Mouse (Mus musculus) embryonic facial prominence, embryonic 11.5 days (tissue): ENCODE data around the gene Mindy2. TPM values are rescaled to one million over a fixed set of nuclear protein-coding genes. Genes with fewer than 3 reads are reported as not detected.

Experiments used
- ATAC-seq: fragments of 200-750 bp; cut with Nextera tagmentation; replicated peaks from 2 replicates; pipeline ENCODE4 v1.8.0; 2017; ENCODE audit warnings: low read depth; ENCODE audit not compliant: insufficient number of reproducible peaks, low FRiP score, low TSS enrichment
- DNase-seq: peaks from one replicate; pipeline ENCODE4 v3.0.0-alpha.2; 2015; ENCODE audit warnings: low spot score
- H3K27ac ChIP-seq: fragments of 300-500 bp; sonication (generic); replicated peaks from 2 replicates; pipeline ENCODE4 v1.5.1; 2014; ENCODE audit warnings: mild to moderate bottlenecking, low read depth, low read length, control low read depth
- H3K27me3 ChIP-seq: fragments of 300-500 bp; sonication (generic); 2 replicates; pipeline ENCODE4 v1.6.1; 2014; ENCODE audit warnings: mild to moderate bottlenecking, low read length, moderate library complexity, mixed read lengths; ENCODE audit not compliant: control insufficient read depth, insufficient read depth
- H3K36me3 ChIP-seq: fragments of 300-500 bp; sonication (generic); replicated peaks from 2 replicates; pipeline ENCODE4 v1.6.1; 2014; ENCODE audit warnings: low read depth, mild to moderate bottlenecking, low read length, moderate library complexity, mixed read lengths; ENCODE audit not compliant: control insufficient read depth, insufficient read depth
- H3K4me1 ChIP-seq: fragments of 300-500 bp; sonication (generic); 2 replicates; pipeline ENCODE4 v1.6.1; 2014; ENCODE audit warnings: low read length, mixed read lengths; ENCODE audit not compliant: control insufficient read depth, insufficient read depth
- H3K4me2 ChIP-seq: fragments of 300-500 bp; sonication (generic); 2 replicates; pipeline ENCODE4 v1.6.1; 2014; ENCODE audit warnings: low read depth, mild to moderate bottlenecking, control low read depth, low read length, moderate library complexity
- H3K4me3 ChIP-seq: fragments of 300-500 bp; sonication (generic); 2 replicates; pipeline ENCODE4 v1.5.1; 2014; ENCODE audit warnings: low read depth, low read length, control low read depth
- H3K9ac ChIP-seq: fragments of 300-500 bp; sonication (generic); replicated peaks from 2 replicates; pipeline ENCODE4 v1.6.1; 2014; ENCODE audit warnings: mild to moderate bottlenecking, control low read depth, low read length
- H3K9me3 ChIP-seq: fragments of 300-500 bp; sonication (generic); replicated peaks from 2 replicates; pipeline ENCODE4 v1.6.1; 2016; ENCODE audit warnings: mild to moderate bottlenecking, low read length, inconsistent platforms, mixed read lengths; ENCODE audit not compliant: control insufficient read depth
- WGBS: fragments of 180-500 bp; shearing (Covaris S2); extraction: QIAGEN DNeasy Blood & Tissue Kit; methylation state at CpG from one replicate; pipeline ENCODE4 v1.1.7; 2014; 5-methylcytosine and 5-hydroxymethylcytosine counted together
- polyA plus RNA-seq: library from polyadenylated mRNA; unstranded; fragments of >200 nt; fragmentation: Nextera tagmentation; extraction: Ambion mirVana; gene quantifications from 2 replicates; pipeline ENCODE4 v1.2.1, GENCODE M21; 2014

Gene Mindy2
- 6.5 and 7.8 TPM in 2 replicates for polyA plus RNA-seq

- DNase-seq (peak; percentile 98), ATAC-seq (peak; percentile 95)
- Histone ChIP-seq H3K4me2 (peak within 1 kb of the TSS; percentile 95), H3K36me3 (no peaks in the 10 kb centered on the region), H3K9ac (peak within 1 kb of the TSS; percentile 74), H3K9me3 (no peaks in the 10 kb centered on the region), H3K27me3 (no peaks in the 10 kb centered on the region), H3K4me3 (peak within 1 kb of the TSS; percentile 79), H3K4me1 (no peaks in the 10 kb centered on the region), H3K27ac (peak within 1 kb of the TSS; percentile 65; the same call in 1 of the 2 replicates)
- WGBS, result 2% methylated on average over 52 of the region's 67 CpGs
Measured at GRCm38 (mm10) chr9:70657013-70657967, at the start of gene Mindy2. Gene Mindy2, minus strand, starts transcription at chr9:70657174.

- 96% methylated on average over 1 of the region's 1 CpGs for WGBS
Measured at GRCm38 (mm10) chr9:70706444-70706843, 49.5 kb upstream of the Mindy2 start.

GRCm38 (mm10) chr9:70703597-70704203, 46.7 kb upstream of the Mindy2 start:
- Histone ChIP-seq H3K4me1 (no peaks in the 10 kb centered on the region), H3K27me3 (no peaks in the 10 kb centered on the region), H3K4me3 (no peak overlapping the region), H3K36me3 (no peaks in the 10 kb centered on the region), H3K9me3 (no peaks in the 10 kb centered on the region), H3K9ac (no peak overlapping the region), H3K27ac (no peak overlapping the region), H3K4me2 (no peak overlapping the region)
- ATAC-seq, result no peak
- no peak for DNase-seq
- WGBS, result 92% methylated on average over 5 of the region's 5 CpGs

More at GRCm38 (mm10) chr9:70706444-70706843, 49.5 kb upstream of the Mindy2 start:
- H3K27ac ChIP-seq, result no peak overlapping the region
- no peaks in the 10 kb centered on the region for H3K36me3 ChIP-seq
- no peak overlapping the region for H3K4me2 ChIP-seq
- H3K4me1 ChIP-seq, result no peaks in the 10 kb centered on the region
- no peak overlapping the region for H3K4me3 ChIP-seq
- H3K9me3 ChIP-seq, result no peaks in the 10 kb centered on the region
- DNase-seq (no peak), ATAC-seq (no peak)
- no peaks in the 10 kb centered on the region for H3K27me3 ChIP-seq
- H3K9ac ChIP-seq, result no peak overlapping the region

GRCm38 (mm10) chr9:70698090-70698489, 41.1 kb upstream of the Mindy2 start:
- Histone ChIP-seq H3K9me3 (no peaks in the 10 kb centered on the region), H3K27me3 (no peaks in the 10 kb centered on the region), H3K9ac (no peak overlapping the region), H3K36me3 (no peaks in the 10 kb centered on the region), H3K27ac (no peak overlapping the region), H3K4me1 (no peaks in the 10 kb centered on the region), H3K4me3 (no peak overlapping the region), H3K4me2 (no peak overlapping the region)
- DNase-seq (no peak), ATAC-seq (no peak)
- 79% methylated on average over 1 of the region's 1 CpGs for WGBS

GRCm38 (mm10) chr9:70695723-70696122, 38.7 kb upstream of the Mindy2 start:
- Histone ChIP-seq H3K4me3 (no peak overlapping the region), H3K4me1 (no peaks in the 10 kb centered on the region), H3K27me3 (no peaks in the 10 kb centered on the region), H3K36me3 (no peaks in the 10 kb centered on the region), H3K9ac (no peak overlapping the region), H3K27ac (no peak overlapping the region), H3K4me2 (no peak overlapping the region), H3K9me3 (no peaks in the 10 kb centered on the region)
- no peak for ATAC-seq
- 85% methylated on average over 2 of the region's 2 CpGs for WGBS
- no peak for DNase-seq

GRCm38 (mm10) chr9:70691772-70692693, 35.1 kb upstream of the Mindy2 start:
- H3K27ac ChIP-seq, result no peak overlapping the region
- 75% methylated on average over 2 of the region's 2 CpGs for WGBS
- no peaks in the 10 kb centered on the region for H3K27me3 ChIP-seq
- H3K4me2 ChIP-seq, result no peak overlapping the region
- ATAC-seq (no peak), DNase-seq (no peak)
- H3K36me3 ChIP-seq, result no peaks in the 10 kb centered on the region
- no peaks in the 10 kb centered on the region for H3K4me1 ChIP-seq
- no peaks in the 10 kb centered on the region for H3K9me3 ChIP-seq
- no peak overlapping the region for H3K9ac ChIP-seq
- no peak overlapping the region for H3K4me3 ChIP-seq

GRCm38 (mm10) chr9:70690579-70690978, 33.6 kb upstream of the Mindy2 start:
- H3K4me1 ChIP-seq, result no peaks in the 10 kb centered on the region
- H3K9ac ChIP-seq, result no peak overlapping the region
- no peak overlapping the region for H3K27ac ChIP-seq
- H3K36me3 ChIP-seq, result no peaks in the 10 kb centered on the region
- H3K27me3 ChIP-seq, result no peaks in the 10 kb centered on the region
- H3K4me2 ChIP-seq, result no peak overlapping the region
- no peak for ATAC-seq
- no peaks in the 10 kb centered on the region for H3K9me3 ChIP-seq
- no peak overlapping the region for H3K4me3 ChIP-seq
- no peak for DNase-seq
